Mouse (Mus musculus) stomach, embryonic 14.5 days (tissue): ENCODE results near the gene Nfs1. TPM values are rescaled to one million over a fixed set of nuclear protein-coding genes. Genes with fewer than 3 reads are reported as not detected.

Experiments used
- ATAC-seq: fragments of 200-750 bp; cut with Nextera tagmentation; 2 replicates; pipeline ENCODE4 v1.8.0; 2017; ENCODE audit warnings: low read depth, moderate TSS enrichment; ENCODE audit not compliant: insufficient number of reproducible peaks, insufficient read depth, low FRiP score
- H3K27ac ChIP-seq: fragments of 300-500 bp; sonication (generic); 2 replicates; pipeline ENCODE4 v1.5.1; 2014; ENCODE audit warnings: mild to moderate bottlenecking, low read length, moderate library complexity, mixed read lengths
- H3K27me3 ChIP-seq: fragments of 300-500 bp; sonication (generic); 2 replicates; pipeline ENCODE4 v1.6.1; 2014; ENCODE audit warnings: low read length, control low read depth, mixed read lengths; ENCODE audit not compliant: control insufficient read depth, insufficient read depth
- H3K36me3 ChIP-seq: fragments of 300-500 bp; sonication (generic); 2 replicates; pipeline ENCODE4 v1.6.1; 2014; ENCODE audit warnings: mild to moderate bottlenecking, control low read depth, low read length, moderate library complexity, mixed read lengths; ENCODE audit not compliant: control insufficient read depth, insufficient read depth
- H3K4me1 ChIP-seq: fragments of 300-500 bp; sonication (generic); 2 replicates; pipeline ENCODE4 v1.6.1; 2014; ENCODE audit warnings: low read length, control low read depth, mixed read lengths; ENCODE audit not compliant: control insufficient read depth, insufficient read depth
- H3K4me2 ChIP-seq: fragments of 300-500 bp; sonication (generic); replicated peaks from 2 replicates; pipeline ENCODE4 v1.6.1; 2014; ENCODE audit warnings: low read depth, low read length, control low read depth
- H3K4me3 ChIP-seq: fragments of 300-500 bp; sonication (generic); 2 replicates; pipeline ENCODE4 v1.5.1; 2014; ENCODE audit warnings: low read depth, low read length, control low read depth
- H3K9ac ChIP-seq: fragments of 300-500 bp; sonication (generic); replicated peaks from 2 replicates; pipeline ENCODE4 v1.6.1; 2014; ENCODE audit warnings: low read depth, mild to moderate bottlenecking, control low read depth, low read length, moderate library complexity, mixed read lengths
- H3K9me3 ChIP-seq: fragments of 300-500 bp; sonication (generic); 2 replicates; pipeline ENCODE4 v1.6.1; 2016; ENCODE audit warnings: low read depth, low read length, control low read depth; ENCODE audit not compliant: control insufficient read depth
- WGBS: fragments of 180-500 bp; shearing (Covaris S2); extraction: QIAGEN DNeasy Blood & Tissue Kit; methylation state at CpG from one replicate; pipeline ENCODE4 v1.1.7; 2014; 5-methylcytosine and 5-hydroxymethylcytosine counted together
- polyA plus RNA-seq: library from polyadenylated mRNA; unstranded; fragments of >200 nt; fragmentation: Nextera tagmentation; extraction: Ambion mirVana; gene quantifications from 2 replicates; pipeline ENCODE4 v1.2.1, GENCODE M21; 2014

Gene Nfs1
- polyA plus RNA-seq, 1 experiment from 2014 or later: 44.6 TPM

- no peaks in the 10 kb centered on the region for H3K4me1 ChIP-seq
- 86% methylated on average over 7 of the region's 7 CpGs for WGBS
- H3K9ac ChIP-seq: no peak overlapping the region
- no peaks in the 10 kb centered on the region for H3K9me3 ChIP-seq
- H3K27me3 ChIP-seq: no peaks in the 10 kb centered on the region
- H3K4me2 ChIP-seq: no peak overlapping the region
- ATAC-seq: no peak
- H3K4me3 ChIP-seq: no peak overlapping the region
- H3K36me3 ChIP-seq: peaks cover 4% of the 10 kb centered on the region; the same call in 1 of the 2 replicates
- H3K27ac ChIP-seq: no peak overlapping the region
Observed at GRCm38 (mm10) chr2:156087391-156088110, 56.4 kb downstream of the Nfs1 start.

- Histone ChIP-seq H3K36me3 (no peaks in the 10 kb centered on the region), H3K4me2 (no peak overlapping the region), H3K9me3 (no peaks in the 10 kb centered on the region), H3K27me3 (no peaks in the 10 kb centered on the region), H3K4me3 (no peak overlapping the region), H3K9ac (no peak overlapping the region), H3K27ac (no peak overlapping the region), H3K4me1 (no peaks in the 10 kb centered on the region)
- no peak for ATAC-seq
- 81% methylated on average over 3 of the region's 3 CpGs for WGBS
Observed at GRCm38 (mm10) chr2:156084541-156084940, 59.4 kb downstream of the Nfs1 start.

GRCm38 (mm10) chr2:156080391-156080790, 63.6 kb downstream of the Nfs1 start:
- Histone ChIP-seq H3K9me3 (no peaks in the 10 kb centered on the region), H3K9ac (no peak overlapping the region), H3K27me3 (no peaks in the 10 kb centered on the region), H3K4me3 (no peak overlapping the region), H3K4me1 (no peaks in the 10 kb centered on the region), H3K4me2 (no peak overlapping the region), H3K36me3 (peaks cover 38% of the 10 kb centered on the region), H3K27ac (no peak overlapping the region)
- WGBS: 69% methylated on average over 7 of the region's 7 CpGs
- no peak for ATAC-seq

- Histone ChIP-seq H3K4me1 (no peaks in the 10 kb centered on the region), H3K27me3 (no peaks in the 10 kb centered on the region), H3K9ac (no peak overlapping the region), H3K36me3 (peaks cover 44% of the 10 kb centered on the region), H3K9me3 (no peaks in the 10 kb centered on the region), H3K4me3 (no peak overlapping the region), H3K4me2 (no peak overlapping the region), H3K27ac (no peak overlapping the region)
- no peak for ATAC-seq
- 41% methylated on average over 4 of the region's 4 CpGs for WGBS
Observed at GRCm38 (mm10) chr2:156079674-156080073, 64.3 kb downstream of the Nfs1 start.

- Histone ChIP-seq H3K4me2 (no peak overlapping the region), H3K4me1 (no peaks in the 10 kb centered on the region), H3K36me3 (peaks cover 49% of the 10 kb centered on the region), H3K9me3 (no peaks in the 10 kb centered on the region), H3K4me3 (no peak overlapping the region), H3K27me3 (no peaks in the 10 kb centered on the region), H3K9ac (no peak overlapping the region), H3K27ac (no peak overlapping the region)
- ATAC-seq: no peak
- 84% methylated on average over 8 of the region's 8 CpGs for WGBS
Observed at GRCm38 (mm10) chr2:156079183-156079560, 64.8 kb downstream of the Nfs1 start.

- Histone ChIP-seq H3K4me2 (no peak overlapping the region), H3K4me1 (no peaks in the 10 kb centered on the region), H3K9me3 (no peaks in the 10 kb centered on the region), H3K27me3 (no peaks in the 10 kb centered on the region), H3K27ac (no peak overlapping the region), H3K36me3 (peaks cover 54% of the 10 kb centered on the region), H3K4me3 (no peak overlapping the region), H3K9ac (no peak overlapping the region)
- 90% methylated on average over 16 of the region's 16 CpGs for WGBS
- ATAC-seq: no peak
Observed at GRCm38 (mm10) chr2:156078421-156079182, 65.4 kb downstream of the Nfs1 start.

GRCm38 (mm10) chr2:156077461-156077860, 66.5 kb downstream of the Nfs1 start:
- Histone ChIP-seq H3K4me1 (no peaks in the 10 kb centered on the region), H3K4me3 (no peak overlapping the region), H3K27ac (no peak overlapping the region), H3K4me2 (no peak overlapping the region), H3K9ac (no peak overlapping the region), H3K9me3 (no peaks in the 10 kb centered on the region), H3K36me3 (peaks cover 66% of the 10 kb centered on the region), H3K27me3 (no peaks in the 10 kb centered on the region)
- ATAC-seq: no peak
- WGBS: 87% methylated on average over 7 of the region's 7 CpGs

- no peaks in the 10 kb centered on the region for H3K4me1 ChIP-seq
- H3K4me3 ChIP-seq: no peak overlapping the region
- H3K27me3 ChIP-seq: no peaks in the 10 kb centered on the region
- H3K9me3 ChIP-seq: no peaks in the 10 kb centered on the region
- WGBS: 79% methylated on average over 15 of the region's 15 CpGs
- no peak overlapping the region for H3K4me2 ChIP-seq
- no peak overlapping the region for H3K27ac ChIP-seq
- no peak for ATAC-seq
- H3K9ac ChIP-seq: no peak overlapping the region
- H3K36me3 ChIP-seq: peaks cover 84% of the 10 kb centered on the region
Observed at GRCm38 (mm10) chr2:156073725-156074124, 70.3 kb downstream of the Nfs1 start.
